Mouse (Mus musculus) heart, adult 2 months (tissue): ENCODE results near the gene Pdia5.

Experiments
- CTCF ChIP-seq: fragments of 200-600 bp; IDR thresholded peaks from 2 replicates; pipeline ENCODE4 v1.8.1; 2022; ENCODE audit warnings: antibody characterized with exemption, mild to moderate bottlenecking, moderate library complexity
- POLR2A ChIP-seq: fragments of 200-500 bp; IDR thresholded peaks from 2 replicates; pipeline ENCODE4 v1.6.1; 2011; ENCODE audit warnings: mild to moderate bottlenecking, low read depth, low read length, control low read depth; ENCODE audit not compliant: insufficient read depth

GRCm38 (mm10) chr16:35489066-35489718 is 1.5 kb downstream of the Pdia5 start:
- no peak for TF ChIP-seq POLR2A
- no peak for TF ChIP-seq CTCF
